10 mouse cellular contexts compared by ENCODE assay signal in genomic region chr11:97148591-97148990, GRCm38 (mm10). TPM values are rescaled to one million over a fixed set of nuclear protein-coding genes. Genes with fewer than 3 reads are reported as not detected.
DNase-seq lines count a peak whose midpoint lies in the region; ATAC-seq and TF ChIP-seq lines count a peak whose summit lies in the region.
"Had no signal": no experiment of that assay in that cellular context is flagged by ENCODE, and none has a peak within 500 bp of the region (broad histone marks: within the 10 kb centered on the region; RNA-seq: fewer than 3 reads in every experiment).

No protein-coding gene starts in this region.

- H3K27ac ChIP-seq in forebrain, embryonic 13.5 days = peak overlapping the region; percentile 19; the same call in 1 of the 2 replicates
- no peak overlapping the region for H3K27ac ChIP-seq in forebrain, embryonic 11.5 days (ENCODE audit: low read depth, low read length)
- H3K27ac ChIP-seq in neural tube, embryonic 11.5 days (ENCODE audit: low read depth, low read length) = no peak overlapping the region
- H3K27ac ChIP-seq in liver, embryonic 13.5 days = no peak overlapping the region
- no peak overlapping the region for H3K27ac ChIP-seq in stomach, postnatal 0 days (replicated peaks)

- TF ChIP-seq EP300 in stomach, postnatal 0 days (optimal IDR thresholded peaks at IDR 0.05) = no peak

- no peaks in the 10 kb centered on the region for H3K9me3 ChIP-seq in forebrain, embryonic 13.5 days (replicated peaks)
- H3K9me3 ChIP-seq in forebrain, embryonic 11.5 days (ENCODE audit: control insufficient read depth, low read length) = no peaks in the 10 kb centered on the region
- no peaks in the 10 kb centered on the region for H3K9me3 ChIP-seq in neural tube, embryonic 11.5 days (ENCODE audit: control insufficient read depth, low read length)
- H3K9me3 ChIP-seq in liver, embryonic 13.5 days (replicated peaks) = no peaks in the 10 kb centered on the region
- no peaks in the 10 kb centered on the region for H3K9me3 ChIP-seq in stomach, postnatal 0 days (ENCODE audit: control insufficient read depth, low read length)

- ATAC-seq in forebrain, embryonic 13.5 days = no peak
- no peak for ATAC-seq in forebrain, embryonic 11.5 days (replicated peaks; ENCODE audit: low FRiP score)
- ATAC-seq in neural tube, embryonic 11.5 days (ENCODE audit: insufficient read depth, low FRiP score, low TSS enrichment) = no peak
- no peak for ATAC-seq in liver, embryonic 13.5 days (ENCODE audit: low read depth)
- no peak for ATAC-seq in stomach, postnatal 0 days (ENCODE audit: low FRiP score, low TSS enrichment)

- H3K36me3 ChIP-seq in forebrain, embryonic 13.5 days (ENCODE audit: poor library complexity, severe bottlenecking) = peaks cover 42% of the 10 kb centered on the region
- no peaks in the 10 kb centered on the region for H3K36me3 ChIP-seq in forebrain, embryonic 11.5 days (ENCODE audit: control insufficient read depth, insufficient read depth, low read length)
- H3K36me3 ChIP-seq in neural tube, embryonic 11.5 days (ENCODE audit: control insufficient read depth, insufficient read depth, low read length) = no peaks in the 10 kb centered on the region; the same call in 1 of the 2 replicates
- peaks cover 6% of the 10 kb centered on the region; the same call in 1 of the 2 replicates for H3K36me3 ChIP-seq in liver, embryonic 13.5 days
- no peaks in the 10 kb centered on the region for H3K36me3 ChIP-seq in stomach, postnatal 0 days (ENCODE audit: control insufficient read depth, insufficient read depth, low read length)

- peaks cover 14% of the 10 kb centered on the region; the same call in 1 of the 2 replicates for H3K27me3 ChIP-seq in forebrain, embryonic 13.5 days
- no peaks in the 10 kb centered on the region for H3K27me3 ChIP-seq in forebrain, embryonic 11.5 days (ENCODE audit: control insufficient read depth, insufficient read depth, low read length)
- H3K27me3 ChIP-seq in neural tube, embryonic 11.5 days (ENCODE audit: control insufficient read depth, insufficient read depth, low read length) = peaks cover 2% of the 10 kb centered on the region; the same call in 1 of the 2 replicates
- peaks cover 63% of the 10 kb centered on the region for H3K27me3 ChIP-seq in liver, embryonic 13.5 days
- H3K27me3 ChIP-seq in stomach, postnatal 0 days (ENCODE audit: control insufficient read depth, insufficient read depth, low read length) = no peaks in the 10 kb centered on the region

- DNase-seq in forebrain, embryonic 11.5 days (ENCODE audit: low spot score) = no peak
- no peak for DNase-seq in neural tube, embryonic 11.5 days (ENCODE audit: low spot score)
- DNase-seq in neural tube, embryonic 10.5 days (ENCODE audit: extremely low spot score, low spot score) = no peak
- DNase-seq in liver, embryonic 13.5 days = no peak
- DNase-seq in stomach, postnatal 0 days (ENCODE audit: low spot score) = peak; percentile 13
- DNase-seq in ovary, adult 18-20 months (ENCODE audit: low spot score) = no peak
- no peak for DNase-seq in adrenal gland, postnatal 10 days
- DNase-seq: adrenal gland, postnatal 25 days; right cerebral cortex, postnatal 4 days had no signal

- WGBS in forebrain, embryonic 13.5 days = 33% methylated on average over 12 of the region's 12 CpGs
- 35% methylated on average over 12 of the region's 12 CpGs for WGBS in forebrain, embryonic 11.5 days
- 34% methylated on average over 12 of the region's 12 CpGs for WGBS in neural tube, embryonic 11.5 days
- 44% methylated on average over 12 of the region's 12 CpGs for WGBS in liver, embryonic 13.5 days (ENCODE audit: insufficient replicate concordance)
- WGBS in stomach, postnatal 0 days = 37% methylated on average over 12 of the region's 12 CpGs

- H3K4me2 ChIP-seq in forebrain, embryonic 13.5 days = peak overlapping the region; percentile 83; the same call in 1 of the 2 replicates
- H3K4me2 ChIP-seq in forebrain, embryonic 11.5 days (ENCODE audit: low read depth, low read length, severe bottlenecking) = no peak overlapping the region
- peak overlapping the region; percentile 14; the same call in 1 of the 2 replicates for H3K4me2 ChIP-seq in neural tube, embryonic 11.5 days (ENCODE audit: low read depth)
- peak overlapping the region; percentile 79 for H3K4me2 ChIP-seq in liver, embryonic 13.5 days
- H3K4me2 ChIP-seq in stomach, postnatal 0 days (replicated peaks; ENCODE audit: low read depth) = peak overlapping the region; percentile 23; the same call in 1 of the 2 replicates

- no peak overlapping the region for H3K9ac ChIP-seq in forebrain, embryonic 13.5 days
- H3K9ac ChIP-seq in forebrain, embryonic 11.5 days (ENCODE audit: low read length) = no peak overlapping the region
- H3K9ac ChIP-seq in neural tube, embryonic 11.5 days (ENCODE audit: low read length) = no peak overlapping the region
- H3K9ac ChIP-seq in liver, embryonic 13.5 days = no peak overlapping the region
- H3K9ac ChIP-seq in stomach, postnatal 0 days (ENCODE audit: low read length) = peak overlapping the region; percentile 1; the same call in 1 of the 2 replicates

- TF ChIP-seq CTCF in stomach, postnatal 0 days (IDR thresholded peaks at IDR 0.05; ENCODE audit: low read depth) = no peak

- no peak overlapping the region for H3K4me3 ChIP-seq in forebrain, embryonic 13.5 days
- no peak overlapping the region for H3K4me3 ChIP-seq in forebrain, embryonic 11.5 days (ENCODE audit: low read depth, low read length)
- H3K4me3 ChIP-seq in neural tube, embryonic 11.5 days (ENCODE audit: low read depth, low read length) = no peak overlapping the region
- H3K4me3 ChIP-seq in liver, embryonic 13.5 days (replicated peaks) = peak overlapping the region; percentile 64
- H3K4me3 ChIP-seq in stomach, postnatal 0 days (ENCODE audit: low read depth, low read length) = no peak overlapping the region

- H3K4me1 ChIP-seq in forebrain, embryonic 13.5 days = peaks cover 40% of the 10 kb centered on the region
- H3K4me1 ChIP-seq in forebrain, embryonic 11.5 days (replicated peaks; ENCODE audit: control insufficient read depth, insufficient read depth, low read length) = peaks cover 28% of the 10 kb centered on the region
- peaks cover 30% of the 10 kb centered on the region for H3K4me1 ChIP-seq in neural tube, embryonic 11.5 days (ENCODE audit: control insufficient read depth, insufficient read depth, low read length)
- H3K4me1 ChIP-seq in liver, embryonic 13.5 days (replicated peaks) = peaks cover 48% of the 10 kb centered on the region
- peaks cover 2% of the 10 kb centered on the region; the same call in 1 of the 2 replicates for H3K4me1 ChIP-seq in stomach, postnatal 0 days (replicated peaks; ENCODE audit: control insufficient read depth, insufficient read depth)

RNA-seq across cellular contexts. Expression of gene Tbkbp1, which starts 2.7 kb away (rescaled TPM):
- polyA plus RNA-seq in forebrain, embryonic 13.5 days (2015; fragmentation: Nextera tagmentation; extraction: Ambion mirVana) = 4.5 and 5.0 TPM in 2 replicates
- polyA plus RNA-seq in forebrain, embryonic 11.5 days (2014; fragmentation: Nextera tagmentation; extraction: Ambion mirVana) = 5.4 and 6.7 TPM in 2 replicates
- 5.8 and 5.9 TPM in 2 replicates for polyA plus RNA-seq in neural tube, embryonic 11.5 days (2014; fragmentation: Nextera tagmentation; extraction: Ambion mirVana)
- 1.0 and 1.1 TPM in 2 replicates for polyA plus RNA-seq in liver, embryonic 13.5 days (2015; fragmentation: Nextera tagmentation; extraction: Ambion mirVana)
- 1.8 and 2.4 TPM in 2 replicates for polyA plus RNA-seq in stomach, postnatal 0 days (2015; fragmentation: Nextera tagmentation; extraction: Ambion mirVana)
- 10 to 100 TPM; 20.9 to 25.4 TPM for total RNA-seq in adrenal gland, postnatal 10 days (2021)

RNA-seq across cellular contexts. Expression of gene Tbx21, which starts 33.5 kb away (rescaled TPM):
- 0.27 and 0.31 TPM in 2 replicates for polyA plus RNA-seq in forebrain, embryonic 13.5 days (2015; fragmentation: Nextera tagmentation; extraction: Ambion mirVana)
- polyA plus RNA-seq in forebrain, embryonic 11.5 days (2014; fragmentation: Nextera tagmentation; extraction: Ambion mirVana) = 0.17 and 0.21 TPM in 2 replicates
- 0.19 and 0.21 TPM in 2 replicates for polyA plus RNA-seq in neural tube, embryonic 11.5 days (2014; fragmentation: Nextera tagmentation; extraction: Ambion mirVana)
- not detected in 2 replicates for polyA plus RNA-seq in liver, embryonic 13.5 days (2015; fragmentation: Nextera tagmentation; extraction: Ambion mirVana)
- polyA plus RNA-seq in stomach, postnatal 0 days (2015; fragmentation: Nextera tagmentation; extraction: Ambion mirVana) = 0.05 and 0.10 TPM in 2 replicates
- under 1 TPM; 0.21 to 0.64 TPM for total RNA-seq in adrenal gland, postnatal 10 days (2021)

RNA-seq across cellular contexts. Expression of gene Kpnb1, which starts 39.1 kb away (rescaled TPM):
- 50.5 and 61.8 TPM in 2 replicates for polyA plus RNA-seq in forebrain, embryonic 13.5 days (2015; fragmentation: Nextera tagmentation; extraction: Ambion mirVana)
- polyA plus RNA-seq in forebrain, embryonic 11.5 days (2014; fragmentation: Nextera tagmentation; extraction: Ambion mirVana) = 114 TPM in 2 replicates
- polyA plus RNA-seq in neural tube, embryonic 11.5 days (2014; fragmentation: Nextera tagmentation; extraction: Ambion mirVana) = 85.3 and 86.7 TPM in 2 replicates
- 29.2 and 30.8 TPM in 2 replicates for polyA plus RNA-seq in liver, embryonic 13.5 days (2015; fragmentation: Nextera tagmentation; extraction: Ambion mirVana)
- polyA plus RNA-seq in stomach, postnatal 0 days (2015; fragmentation: Nextera tagmentation; extraction: Ambion mirVana) = 18.5 and 19.2 TPM in 2 replicates
- 100 to 1,000 TPM; 109 to 115 TPM for total RNA-seq in adrenal gland, postnatal 10 days (2021)
